13 mouse cellular contexts compared by ENCODE assay signal in the genomic region with DNA sequence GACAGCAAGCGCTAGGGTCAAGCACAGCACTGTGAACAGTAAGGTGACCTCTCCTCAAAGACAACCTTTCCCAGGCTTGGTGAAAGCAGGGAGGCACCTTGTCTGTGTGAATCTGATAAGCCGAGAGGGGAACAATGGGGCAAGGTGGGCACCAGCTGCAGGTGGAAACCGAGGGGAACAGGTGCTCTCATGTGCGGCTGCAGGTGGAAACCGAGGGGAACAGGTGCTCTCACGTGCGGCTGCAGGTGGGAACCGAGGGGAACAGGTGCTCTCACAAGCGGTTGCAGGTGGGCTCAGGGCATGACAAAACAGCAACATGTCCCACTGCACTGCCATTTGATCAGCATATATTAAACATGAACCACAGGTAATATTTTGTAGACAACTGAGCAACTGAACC. TPM values are rescaled to one million over a fixed set of nuclear protein-coding genes. Genes with fewer than 3 reads are reported as not detected.
DNase-seq lines count a peak whose midpoint lies in the region; ATAC-seq and TF ChIP-seq lines count a peak whose summit lies in the region.
"Had no signal": no experiment of that assay in that cellular context is flagged by ENCODE, and none has a peak within 500 bp of the region (broad histone marks: within the 10 kb centered on the region; RNA-seq: fewer than 3 reads in every experiment).

No protein-coding gene starts in this region.

- H3ac ChIP-seq in myocyte (ENCODE audit: control insufficient read depth, insufficient read length) = peak overlapping the region; percentile 18

- no peak for DNase-seq in liver, adult 2 months (ENCODE audit: extremely low read depth, low read depth, low spot score)
- no peak for DNase-seq in liver
- no peak for DNase-seq in urinary bladder, postnatal 25 days (ENCODE audit: low spot score)
- no peak for DNase-seq in gastrocnemius, postnatal 14 days
- DNase-seq: cerebellum, postnatal 36 days; gastrocnemius, postnatal 10 days; lung, adult 18-20 months; right cerebral cortex, adult 18-20 months had no signal

- H3K4me3 ChIP-seq in liver, adult 2 months (ENCODE audit: insufficient read depth, low read depth, low read length) = no peak overlapping the region
- H3K4me3 ChIP-seq in embryonic facial prominence, embryonic 13.5 days = no peak overlapping the region
- H3K4me3 ChIP-seq in hindbrain, embryonic 13.5 days = no peak overlapping the region
- peak overlapping the region; percentile 11 for H3K4me3 ChIP-seq in myocyte

- WGBS in liver, adult 2 months = 66% methylated on average over 9 of the region's 9 CpGs
- WGBS in embryonic facial prominence, embryonic 13.5 days = 69% methylated on average over 9 of the region's 9 CpGs
- 84% methylated on average over 9 of the region's 9 CpGs for WGBS in hindbrain, embryonic 13.5 days

- no peak overlapping the region for H3K4me2 ChIP-seq in embryonic facial prominence, embryonic 13.5 days
- no peak overlapping the region for H3K4me2 ChIP-seq in hindbrain, embryonic 13.5 days
- H3K4me2 ChIP-seq in myocyte (ENCODE audit: low read depth) = peak overlapping the region; percentile 96

- H3K4me1 ChIP-seq in liver, adult 2 months (ENCODE audit: control insufficient read depth, insufficient read depth, low read length) = peaks cover 19% of the 10 kb centered on the region
- H3K4me1 ChIP-seq in embryonic facial prominence, embryonic 13.5 days = peaks cover 33% of the 10 kb centered on the region
- peaks cover 55% of the 10 kb centered on the region for H3K4me1 ChIP-seq in hindbrain, embryonic 13.5 days (replicated peaks)

- peak overlapping the region; percentile 51 for H3K27ac ChIP-seq in liver, adult 2 months (replicated peaks; ENCODE audit: insufficient read depth, low read depth, low read length)
- H3K27ac ChIP-seq in embryonic facial prominence, embryonic 13.5 days = peak overlapping the region; percentile 80; the same call in 1 of the 2 replicates
- no peak overlapping the region for H3K27ac ChIP-seq in hindbrain, embryonic 13.5 days

- H3K27me3 ChIP-seq in liver, adult 2 months (ENCODE audit: control insufficient read depth, insufficient read depth, low read length) = no peaks in the 10 kb centered on the region
- no peaks in the 10 kb centered on the region for H3K27me3 ChIP-seq in embryonic facial prominence, embryonic 13.5 days
- no peaks in the 10 kb centered on the region for H3K27me3 ChIP-seq in hindbrain, embryonic 13.5 days
- no peaks in the 10 kb centered on the region for H3K27me3 ChIP-seq in myocyte (ENCODE audit: control insufficient read depth, insufficient read depth, insufficient read length)

- no peak overlapping the region for H3K9ac ChIP-seq in liver, adult 2 months (ENCODE audit: low read depth, low read length)
- H3K9ac ChIP-seq in embryonic facial prominence, embryonic 13.5 days = 0 out of 2 replicates have a peak overlapping the region, but pooled peaks have one; percentile 55
- peak overlapping the region; percentile 56 for H3K9ac ChIP-seq in hindbrain, embryonic 13.5 days

- H3K79me2 ChIP-seq in liver, adult 2 months (ENCODE audit: control insufficient read depth, insufficient read depth, low read length) = no peaks in the 10 kb centered on the region
- H3K79me2 ChIP-seq in myocyte (ENCODE audit: control insufficient read depth, insufficient read depth) = peaks cover 85% of the 10 kb centered on the region

- no peaks in the 10 kb centered on the region for H3K36me3 ChIP-seq in liver, adult 2 months (ENCODE audit: control insufficient read depth, insufficient read depth, low read length)
- peaks cover 15% of the 10 kb centered on the region for H3K36me3 ChIP-seq in embryonic facial prominence, embryonic 13.5 days
- peaks cover 7% of the 10 kb centered on the region; the same call in 1 of the 2 replicates for H3K36me3 ChIP-seq in hindbrain, embryonic 13.5 days
- H3K36me3 ChIP-seq in myocyte (ENCODE audit: control insufficient read depth, insufficient read depth) = peaks cover 43% of the 10 kb centered on the region

- intact Hi-C loops in gastrocnemius, postnatal 14 days (cut with DNase I; ENCODE audit: low total_unique reads) = no loop called here

- TF ChIP-seq POLR2A in liver, adult 2 months (IDR thresholded peaks at IDR 0.05; ENCODE audit: extremely low read depth, insufficient read depth, low read length) = no peak
- TF ChIP-seq POLR2A in myocyte (IDR thresholded peaks at IDR 0.05; ENCODE audit: insufficient read length, low read depth) = no peak

- H3K9me3 ChIP-seq in embryonic facial prominence, embryonic 13.5 days = no peaks in the 10 kb centered on the region
- H3K9me3 ChIP-seq in hindbrain, embryonic 13.5 days = no peaks in the 10 kb centered on the region

- no peak for TF ChIP-seq CTCF in liver, adult 2 months (IDR thresholded peaks at IDR 0.05; ENCODE audit: low read depth, low read length)

- no peak for ATAC-seq in embryonic facial prominence, embryonic 13.5 days (ENCODE audit: insufficient number of reproducible peaks, insufficient read depth, low FRiP score, low TSS enrichment, low read depth)
- ATAC-seq in hindbrain, embryonic 13.5 days (ENCODE audit: low FRiP score) = no peak
- ATAC-seq in erythroid progenitor cell, adult 5-6 weeks (replicated peaks; ENCODE audit: low FRiP score, poor library complexity, severe bottlenecking) = no peak

TF ChIP-seq in myocyte, 11 proteins besides CTCF, POLR2A, EP300 and RAD21:
- TF ChIP-seq REST (IDR thresholded peaks at IDR 0.05; ENCODE audit: insufficient read depth, insufficient read length) (no peak), MYOG (IDR thresholded peaks at IDR 0.05; ENCODE audit: control insufficient read depth in 1 of 3, insufficient read depth in 1 of 3, insufficient read length in 2 of 3, low read depth in 2 of 3) (peak in 1 of 3 experiments; percentile 40), MYOD1 (IDR thresholded peaks at IDR 0.05; ENCODE audit: control insufficient read depth in 1 of 3, insufficient read length in 2 of 3, low read depth in 2 of 3) (peak in 2 of 3 experiments; percentile 14 to 28), TCF12 (IDR thresholded peaks at IDR 0.05; ENCODE audit: insufficient read depth, poor library complexity, severe bottlenecking) (no peak)

RNA-seq across cellular contexts. Expression of gene Slc7a5, which starts 10.3 kb away (rescaled TPM):
- 1.1 and 1.9 TPM in 2 replicates for total RNA-seq in liver, adult 2 months (2014; rRNA removed)
- 2.3 and 4.5 TPM in 2 replicates for polyA plus RNA-seq in liver, adult 2 months (2012; rRNA removed)
- polyA plus RNA-seq in embryonic facial prominence, embryonic 13.5 days (2015; fragmentation: Nextera tagmentation; extraction: Ambion mirVana) = 16.1 and 18.3 TPM in 2 replicates
- 37.9 and 39.7 TPM in 2 replicates for polyA plus RNA-seq in hindbrain, embryonic 13.5 days (2015; fragmentation: Nextera tagmentation; extraction: Ambion mirVana)
- polyA plus RNA-seq in myocyte (2012; fragmentation: generic; extraction: Trizol) = 612 TPM
- 1 to 10 TPM; 4.2 to 5.7 TPM for total RNA-seq in gastrocnemius, postnatal 14 days (2021)
- 204 and 216 TPM in 2 replicates for total RNA-seq in erythroid progenitor cell, adult 5-6 weeks (2015; ENCODE audit: low replicate concordance)
- 167 and 189 TPM in 2 replicates for total RNA-seq in erythroid progenitor cell, adult 5-6 weeks (2017; ENCODE audit: low replicate concordance)

RNA-seq across cellular contexts. Expression of gene Car5a, which starts 47.5 kb away (rescaled TPM):
- total RNA-seq in liver, adult 2 months (2014; rRNA removed) = 90.5 and 92.0 TPM in 2 replicates
- 203 and 352 TPM in 2 replicates for polyA plus RNA-seq in liver, adult 2 months (2012; rRNA removed)
- polyA plus RNA-seq in embryonic facial prominence, embryonic 13.5 days (2015; fragmentation: Nextera tagmentation; extraction: Ambion mirVana) = not detected in 2 replicates
- polyA plus RNA-seq in hindbrain, embryonic 13.5 days (2015; fragmentation: Nextera tagmentation; extraction: Ambion mirVana) = 0.19 and 0.43 TPM in 2 replicates
- not detected for polyA plus RNA-seq in myocyte (2012; fragmentation: generic; extraction: Trizol)
- total RNA-seq in gastrocnemius, postnatal 14 days (2021) = not detected
- not detected in 2 replicates for total RNA-seq in erythroid progenitor cell, adult 5-6 weeks (2015; ENCODE audit: low replicate concordance)
- total RNA-seq in erythroid progenitor cell, adult 5-6 weeks (2017; ENCODE audit: low replicate concordance) = not detected in 2 replicates
- total RNA-seq: adrenal gland, postnatal 36 days; gastrocnemius, postnatal 10 days had no signal

RNA-seq across cellular contexts. Expression of gene Banp, which starts 52.3 kb away (rescaled TPM):
- total RNA-seq in liver, adult 2 months (2014; rRNA removed) = 9.8 and 19.7 TPM in 2 replicates
- polyA plus RNA-seq in liver, adult 2 months (2012; rRNA removed) = 24.5 and 38.2 TPM in 2 replicates
- polyA plus RNA-seq in embryonic facial prominence, embryonic 13.5 days (2015; fragmentation: Nextera tagmentation; extraction: Ambion mirVana) = 42.6 and 49.4 TPM in 2 replicates
- 50.3 and 59.0 TPM in 2 replicates for polyA plus RNA-seq in hindbrain, embryonic 13.5 days (2015; fragmentation: Nextera tagmentation; extraction: Ambion mirVana)
- polyA plus RNA-seq in myocyte (2012; fragmentation: generic; extraction: Trizol) = 30.3 TPM
- 1 to 10 TPM; 8.3 to 8.4 TPM for total RNA-seq in gastrocnemius, postnatal 14 days (2021)
- total RNA-seq in erythroid progenitor cell, adult 5-6 weeks (2015; ENCODE audit: low replicate concordance) = 16.3 and 41.1 TPM in 2 replicates
- total RNA-seq in erythroid progenitor cell, adult 5-6 weeks (2017; ENCODE audit: low replicate concordance) = 42.2 and 94.6 TPM in 2 replicates

Comparison
In these comparisons a context has a peak if more than half of its experiments do, and no peak if none do; other contexts are left out.
1. RNA of gene Slc7a5, which starts 10.3 kb away (polyA plus RNA-seq): 612 TPM in myocyte (single experiment); 37.9 to 39.7 TPM in hindbrain, embryonic 13.5 days, 16.1 to 18.3 TPM in embryonic facial prominence, embryonic 13.5 days and 2.3 to 4.5 TPM in liver, adult 2 months; every median in the first group is over 10 times any median in the second.
2. RNA of gene Car5a, which starts 47.5 kb away (polyA plus RNA-seq): 203 to 352 TPM in liver, adult 2 months; 0.19 to 0.43 TPM in hindbrain, embryonic 13.5 days, not detected in embryonic facial prominence, embryonic 13.5 days and not detected in myocyte (single experiment); every median in the first group is over 100 times any median in the second.